Mouse (Mus musculus) kidney, embryonic 14.5 days (tissue): ENCODE measurements around the gene Pou2f2. TPM values are rescaled to one million over a fixed set of nuclear protein-coding genes. Genes with fewer than 3 reads are reported as not detected.

Experiments
- ATAC-seq: fragments of 200-750 bp; cut with Nextera tagmentation; 2 replicates; pipeline ENCODE4 v1.8.0; 2017; ENCODE audit warnings: moderate number of reproducible peaks, mild to moderate bottlenecking, moderate TSS enrichment, moderate library complexity; ENCODE audit not compliant: low FRiP score, low TSS enrichment
- H3K27ac ChIP-seq: fragments of 300-500 bp; sonication (generic); 2 replicates; pipeline ENCODE4 v1.5.1; 2014; ENCODE audit warnings: low read depth, mild to moderate bottlenecking, low read length, moderate library complexity, mixed read lengths
- H3K27me3 ChIP-seq: fragments of 300-500 bp; sonication (generic); 2 replicates; pipeline ENCODE4 v1.6.1; 2014; ENCODE audit warnings: mild to moderate bottlenecking, low read length; ENCODE audit not compliant: control insufficient read depth, insufficient read depth
- H3K36me3 ChIP-seq: fragments of 300-500 bp; sonication (generic); 2 replicates; pipeline ENCODE4 v1.6.1; 2014; ENCODE audit warnings: low read length, mixed read lengths; ENCODE audit not compliant: control insufficient read depth, insufficient read depth
- H3K4me1 ChIP-seq: fragments of 300-500 bp; sonication (generic); 2 replicates; pipeline ENCODE4 v1.6.1; 2014; ENCODE audit warnings: low read length, mixed read lengths; ENCODE audit not compliant: control insufficient read depth, insufficient read depth
- H3K4me2 ChIP-seq: fragments of 300-500 bp; sonication (generic); replicated peaks from 2 replicates; pipeline ENCODE4 v1.6.1; 2014; ENCODE audit warnings: low read depth, mild to moderate bottlenecking, low read length
- H3K4me3 ChIP-seq: fragments of 300-500 bp; sonication (generic); 2 replicates; pipeline ENCODE4 v1.5.1; 2014; ENCODE audit warnings: mild to moderate bottlenecking, low read length
- H3K9ac ChIP-seq: fragments of 300-500 bp; sonication (generic); 2 replicates; pipeline ENCODE4 v1.6.1; 2014; ENCODE audit warnings: low read depth, mild to moderate bottlenecking, low read length, moderate library complexity
- H3K9me3 ChIP-seq: fragments of 300-500 bp; sonication (generic); 2 replicates; pipeline ENCODE4 v1.6.1; 2016; ENCODE audit warnings: low read length; ENCODE audit not compliant: control insufficient read depth
- WGBS: fragments of 180-500 bp; shearing (Covaris S2); extraction: QIAGEN DNeasy Blood & Tissue Kit; methylation state at CpG from one replicate; pipeline ENCODE4 v1.1.7; 2014; 5-methylcytosine and 5-hydroxymethylcytosine counted together
- polyA plus RNA-seq: library from polyadenylated mRNA; unstranded; fragments of >200 nt; fragmentation: Nextera tagmentation; extraction: Ambion mirVana; gene quantifications from 2 replicates; pipeline ENCODE4 v1.2.1, GENCODE M21; 2014

Gene Pou2f2
- polyA plus RNA-seq, 1 experiment from 2014 or later = 0.39 TPM

DNA sequence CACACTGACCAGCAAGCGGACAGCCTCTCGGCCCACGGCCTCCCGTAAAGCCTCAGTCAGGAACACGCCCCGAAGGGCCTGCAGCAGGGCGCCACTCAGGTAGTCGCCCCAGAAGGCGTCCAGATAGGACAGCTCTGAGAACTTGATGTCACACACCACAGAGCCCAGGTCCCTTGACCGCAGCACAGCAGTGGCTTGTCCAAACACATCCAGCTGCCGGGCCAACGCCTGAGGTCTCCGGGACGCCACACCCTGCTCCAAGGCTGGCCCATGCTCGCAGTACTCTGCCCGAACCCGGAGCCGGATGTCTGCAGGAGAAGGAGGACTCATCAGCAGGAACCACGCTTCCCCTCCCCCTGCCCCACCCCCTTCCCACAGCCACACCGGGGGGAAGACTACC, 24.1 kb upstream of the Pou2f2 start:
- no peaks in the 10 kb centered on the region for H3K9me3 ChIP-seq
- no peaks in the 10 kb centered on the region for H3K27me3 ChIP-seq
- H3K27ac ChIP-seq = no peak overlapping the region
- H3K36me3 ChIP-seq = peaks cover 13% of the 10 kb centered on the region; the same call in 1 of the 2 replicates
- H3K4me2 ChIP-seq = no peak overlapping the region
- 0 out of 2 replicates have a peak, but pooled peaks cover under 1% of the 10 kb centered on the region for H3K4me1 ChIP-seq
- no peak for ATAC-seq
- no peak overlapping the region for H3K4me3 ChIP-seq
- WGBS = 80% methylated on average over 20 of the region's 20 CpGs
- H3K9ac ChIP-seq = no peak overlapping the region

DNA sequence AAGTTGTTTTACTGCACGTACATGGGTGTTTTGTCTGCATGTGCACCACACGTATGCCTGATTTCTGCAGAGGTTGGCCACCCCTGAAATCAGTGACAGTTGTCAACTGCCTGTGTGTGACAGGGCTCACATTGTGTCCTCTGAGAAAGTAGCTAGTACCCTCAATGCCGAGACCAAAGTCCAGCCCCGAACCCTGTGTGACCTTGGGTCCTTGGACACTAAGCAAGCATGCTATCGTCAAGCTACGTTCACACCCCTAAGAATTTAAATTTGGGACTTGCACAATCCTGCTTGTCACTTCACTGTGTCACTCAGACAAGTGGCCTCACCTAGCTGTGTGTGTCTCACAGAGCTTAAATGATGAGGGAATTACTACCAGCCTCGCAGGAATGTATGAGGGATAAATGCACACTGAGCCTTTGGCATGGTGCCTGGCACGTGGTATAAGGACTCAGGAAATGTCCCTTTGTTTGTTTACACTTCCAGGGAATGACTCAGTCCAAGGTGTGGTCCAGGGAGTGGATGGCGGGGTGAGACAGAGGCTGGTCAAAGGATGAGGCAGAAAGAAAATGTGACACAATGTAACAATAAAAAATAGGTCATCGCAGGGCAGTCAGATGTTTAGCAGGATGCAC, 18.0 kb upstream of the Pou2f2 start:
- Histone ChIP-seq H3K4me3 (no peak overlapping the region), H3K9me3 (no peaks in the 10 kb centered on the region), H3K36me3 (peaks cover 4% of the 10 kb centered on the region; the same call in 1 of the 2 replicates), H3K4me1 (no peaks in the 10 kb centered on the region), H3K9ac (no peak overlapping the region), H3K4me2 (no peak overlapping the region), H3K27me3 (no peaks in the 10 kb centered on the region), H3K27ac (no peak overlapping the region)
- 64% methylated on average over 10 of the region's 10 CpGs for WGBS
- ATAC-seq = no peak

DNA sequence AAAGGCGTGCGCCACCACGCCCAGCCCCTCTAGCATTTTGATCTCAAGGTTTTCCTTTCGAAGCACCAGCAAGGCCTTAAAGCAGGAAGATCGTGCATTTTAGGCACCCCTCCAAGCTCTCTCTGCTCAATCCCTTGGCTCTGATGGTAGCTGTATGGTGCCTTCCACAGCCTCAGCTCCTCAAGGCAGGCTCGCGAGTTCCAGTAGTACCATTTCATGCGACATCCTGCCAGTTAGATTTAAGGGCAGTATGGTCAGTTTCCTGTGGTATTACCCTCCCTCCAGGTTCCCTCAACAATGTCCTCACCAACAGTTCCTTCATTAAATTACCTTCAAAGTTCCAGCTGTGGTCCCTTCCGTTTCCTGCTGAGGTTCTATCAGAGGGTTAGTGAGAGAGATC, 16.6 kb upstream of the Pou2f2 start:
- no peak overlapping the region for H3K4me2 ChIP-seq
- 84% methylated on average over 9 of the region's 9 CpGs for WGBS
- H3K36me3 ChIP-seq = no peaks in the 10 kb centered on the region
- H3K9ac ChIP-seq = no peak overlapping the region
- no peaks in the 10 kb centered on the region for H3K4me1 ChIP-seq
- H3K27me3 ChIP-seq = no peaks in the 10 kb centered on the region
- no peak overlapping the region for H3K4me3 ChIP-seq
- no peak overlapping the region for H3K27ac ChIP-seq
- ATAC-seq = no peak
- H3K9me3 ChIP-seq = no peaks in the 10 kb centered on the region

DNA sequence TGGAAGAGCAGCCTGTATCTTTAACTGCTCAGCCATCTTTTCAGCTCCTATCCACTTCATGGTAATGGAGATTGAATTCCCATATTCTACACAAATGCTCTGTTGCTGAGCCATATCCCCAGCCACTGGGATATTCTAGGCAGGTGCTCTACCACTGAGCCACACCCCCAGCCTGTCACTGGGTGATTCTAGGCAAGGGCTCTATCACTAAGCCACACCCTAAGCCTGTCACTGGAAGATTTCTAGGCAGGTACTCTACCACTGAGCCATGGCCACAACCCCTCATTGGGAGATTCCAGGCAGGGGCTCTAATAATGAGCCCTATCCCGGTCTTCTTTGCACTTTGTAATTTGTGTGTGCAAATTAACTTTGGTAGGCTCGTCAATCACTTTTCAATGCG, 15.6 kb upstream of the Pou2f2 start:
- WGBS = 77% methylated on average over 3 of the region's 3 CpGs
- no peak for ATAC-seq
- Histone ChIP-seq H3K4me1 (no peaks in the 10 kb centered on the region), H3K9ac (no peak overlapping the region), H3K27ac (no peak overlapping the region), H3K36me3 (no peaks in the 10 kb centered on the region), H3K4me3 (no peak overlapping the region), H3K4me2 (no peak overlapping the region), H3K9me3 (no peaks in the 10 kb centered on the region), H3K27me3 (no peaks in the 10 kb centered on the region)

DNA sequence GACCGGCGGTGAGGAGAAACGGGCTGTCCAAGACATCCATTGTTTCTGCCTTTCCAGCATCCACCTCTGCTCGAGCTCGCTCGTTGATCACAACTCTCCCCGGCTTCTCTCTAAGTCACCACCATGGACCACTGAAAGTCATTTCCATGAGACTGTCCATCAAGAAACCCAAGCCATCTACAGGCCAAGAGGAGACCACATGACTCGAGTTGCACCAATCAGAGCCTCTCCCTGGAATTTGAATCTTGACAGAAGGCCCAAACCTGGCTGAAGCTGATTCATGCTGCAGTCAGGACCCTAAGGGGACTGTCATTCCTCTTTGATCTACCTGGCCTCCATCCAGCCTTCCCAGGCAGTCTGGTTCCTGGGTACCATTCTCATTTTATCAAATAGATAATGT, 12.6 kb upstream of the Pou2f2 start:
- 77% methylated on average over 8 of the region's 8 CpGs for WGBS
- Histone ChIP-seq H3K4me1 (no peaks in the 10 kb centered on the region), H3K27ac (no peak overlapping the region), H3K4me3 (no peak overlapping the region), H3K9ac (no peak overlapping the region), H3K36me3 (no peaks in the 10 kb centered on the region), H3K4me2 (no peak overlapping the region), H3K9me3 (no peaks in the 10 kb centered on the region), H3K27me3 (no peaks in the 10 kb centered on the region)
- ATAC-seq = no peak

DNA sequence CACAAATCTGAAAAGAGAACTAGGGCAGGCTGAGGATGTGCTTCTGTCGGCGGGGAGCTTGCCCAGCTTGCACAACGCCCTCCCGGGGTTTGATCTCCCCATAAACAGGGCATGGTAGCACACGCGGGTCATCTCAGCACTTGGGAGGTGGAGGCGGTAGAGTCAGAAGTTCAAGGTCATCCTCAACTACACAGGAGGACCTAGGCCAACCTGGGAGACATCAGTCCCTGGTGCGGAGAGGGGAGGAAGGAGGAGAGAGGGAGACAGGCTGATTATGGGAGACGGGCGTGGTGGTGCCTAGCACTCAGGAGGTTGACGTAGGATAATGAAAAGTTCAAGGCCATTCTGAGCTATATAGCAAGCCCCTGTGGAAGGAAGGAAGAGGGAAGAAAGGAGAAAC, 11.3 kb upstream of the Pou2f2 start:
- H3K4me3 ChIP-seq = no peak overlapping the region
- H3K36me3 ChIP-seq = no peaks in the 10 kb centered on the region
- ATAC-seq = no peak
- H3K9me3 ChIP-seq = no peaks in the 10 kb centered on the region
- H3K9ac ChIP-seq = no peak overlapping the region
- H3K27ac ChIP-seq = no peak overlapping the region
- no peaks in the 10 kb centered on the region for H3K27me3 ChIP-seq
- H3K4me2 ChIP-seq = no peak overlapping the region
- no peaks in the 10 kb centered on the region for H3K4me1 ChIP-seq
- WGBS = 87% methylated on average over 11 of the region's 11 CpGs

DNA sequence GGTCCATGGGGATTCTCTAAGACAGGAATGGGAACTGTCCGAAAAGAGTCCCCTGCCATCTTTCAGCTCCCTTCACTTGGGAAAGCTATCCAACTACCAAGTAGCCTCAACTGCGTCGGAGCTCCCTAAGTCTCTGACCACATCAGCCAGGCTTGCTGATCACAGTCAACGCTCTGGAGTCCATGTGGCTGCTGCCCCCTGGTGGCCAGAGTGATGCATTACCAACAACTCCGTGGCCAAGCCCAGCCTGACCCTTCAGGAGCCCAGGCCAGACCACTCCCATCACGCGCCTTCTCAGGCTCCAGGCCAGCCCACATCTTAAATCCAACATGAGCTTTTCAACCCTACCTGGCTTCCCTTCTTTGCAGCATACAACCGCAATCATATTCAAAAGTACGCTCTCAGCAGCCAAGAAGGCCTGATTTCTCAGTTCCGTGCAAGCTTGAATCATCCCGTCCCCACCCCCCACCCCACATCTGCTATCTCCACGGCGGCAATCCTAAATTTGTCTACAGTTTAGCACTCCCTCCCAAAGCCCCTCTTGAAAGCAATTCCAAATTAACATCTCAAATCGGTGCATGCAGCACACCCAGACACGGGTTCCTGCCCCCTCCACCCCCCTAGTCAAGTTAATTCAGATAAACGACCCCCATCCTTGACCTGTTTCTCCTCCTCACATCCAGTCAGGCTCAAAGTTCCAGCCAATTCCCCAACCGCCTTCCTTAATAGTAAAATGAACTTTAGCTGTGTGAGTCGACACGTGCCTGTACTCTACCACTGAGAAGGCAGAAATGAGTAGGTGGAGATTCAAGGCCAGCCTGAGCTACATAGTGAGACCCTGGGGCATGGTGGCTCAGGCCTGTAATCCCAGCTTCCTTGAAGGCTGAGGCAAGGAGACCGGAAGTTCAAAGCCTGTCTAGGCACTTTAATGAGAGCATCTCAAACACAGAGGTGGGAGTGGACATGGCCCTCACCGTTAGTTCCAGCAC, 8.4 kb upstream of the Pou2f2 start:
- H3K4me3 ChIP-seq = no peak overlapping the region
- no peaks in the 10 kb centered on the region for H3K36me3 ChIP-seq
- no peaks in the 10 kb centered on the region for H3K9me3 ChIP-seq
- H3K27me3 ChIP-seq = peaks cover 6% of the 10 kb centered on the region; the same call in 1 of the 2 replicates
- 25% methylated on average over 21 of the region's 21 CpGs for WGBS
- peak; percentile 91 for ATAC-seq
- no peak overlapping the region for H3K27ac ChIP-seq
- no peak overlapping the region for H3K4me2 ChIP-seq
- no peaks in the 10 kb centered on the region for H3K4me1 ChIP-seq
- H3K9ac ChIP-seq = no peak overlapping the region

DNA sequence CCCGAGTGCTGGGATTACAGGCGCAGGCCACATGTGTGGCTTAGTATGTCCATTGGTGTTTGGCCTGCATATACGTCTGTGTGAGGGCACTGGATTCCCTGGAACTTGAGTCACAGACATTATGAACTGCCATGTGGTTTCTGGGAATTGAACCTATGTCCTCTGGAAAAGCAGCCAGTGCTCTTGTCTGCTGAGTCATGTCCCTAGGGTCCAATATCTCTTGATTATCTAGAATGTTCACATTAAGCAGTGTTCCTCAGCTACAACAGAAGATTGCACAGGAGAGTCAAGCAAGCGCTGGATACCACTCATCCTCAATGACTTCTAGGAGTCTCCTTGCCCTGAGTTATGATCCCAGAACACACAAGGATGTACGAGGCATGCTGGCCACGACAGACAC, 4.6 kb upstream of the Pou2f2 start:
- WGBS = 76% methylated on average over 6 of the region's 6 CpGs
- H3K4me3 ChIP-seq = no peak overlapping the region
- H3K9me3 ChIP-seq = no peaks in the 10 kb centered on the region
- no peak overlapping the region for H3K4me2 ChIP-seq
- H3K9ac ChIP-seq = no peak overlapping the region
- no peaks in the 10 kb centered on the region for H3K36me3 ChIP-seq
- H3K27ac ChIP-seq = no peak overlapping the region
- 0 out of 2 replicates have a peak, but pooled peaks cover 3% of the 10 kb centered on the region for H3K4me1 ChIP-seq
- ATAC-seq = no peak
- H3K27me3 ChIP-seq = peaks cover 42% of the 10 kb centered on the region

DNA sequence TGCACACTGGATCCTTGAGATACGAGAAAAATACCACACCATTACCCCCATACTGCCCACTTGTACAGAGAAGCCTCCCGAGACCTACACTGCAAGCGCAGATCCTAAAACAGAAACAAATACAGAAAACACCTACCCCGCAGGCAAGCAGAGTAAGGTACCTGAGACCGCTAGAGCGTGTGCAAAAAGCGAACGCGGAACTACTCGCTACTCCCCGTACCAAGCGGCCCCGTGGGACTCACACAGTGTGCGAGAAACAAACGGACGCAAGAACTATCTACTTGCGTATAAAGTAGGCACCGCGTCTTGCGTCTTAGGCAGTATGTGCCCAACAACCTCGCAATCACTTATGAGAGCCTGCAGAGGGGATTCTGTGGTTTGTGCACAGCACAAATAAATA, 2.3 kb upstream of the Pou2f2 start:
- no peak overlapping the region; the same call in 1 of the 2 replicates for H3K4me3 ChIP-seq
- no peak for ATAC-seq
- H3K4me2 ChIP-seq = no peak overlapping the region; the same call in 1 of the 2 replicates

More for the DNA sequence above, 2.3 kb upstream of the Pou2f2 start:
- 7% methylated on average over 21 of the region's 21 CpGs for WGBS
- Histone ChIP-seq H3K27me3 (peaks cover 64% of the 10 kb centered on the region), H3K27ac (no peak overlapping the region), H3K9me3 (no peaks in the 10 kb centered on the region), H3K4me1 (0 out of 2 replicates have a peak, but pooled peaks cover 3% of the 10 kb centered on the region), H3K36me3 (no peaks in the 10 kb centered on the region), H3K9ac (no peak overlapping the region)
